Mouse (Mus musculus) bone marrow macrophage, adult 2 months (primary cell): ENCODE results near the gene Mapt. TPM values are rescaled to one million over a fixed set of nuclear protein-coding genes. Genes with fewer than 3 reads are reported as not detected.

Source experiments
- H3K27ac ChIP-seq: 2 replicates; pipeline ENCODE4 v1.5.1; 2012; ENCODE audit warnings: low read depth, low read length; ENCODE audit not compliant: insufficient read depth
- H3K4me1 ChIP-seq: 2 replicates; pipeline ENCODE4 v1.6.1; 2012; ENCODE audit warnings: low read length; ENCODE audit not compliant: control insufficient read depth, insufficient read depth
- H3K4me3 ChIP-seq: 2 replicates; pipeline ENCODE4 v1.5.1; 2012; ENCODE audit warnings: mild to moderate bottlenecking, low read length, moderate library complexity; ENCODE audit not compliant: insufficient read depth
- CTCF ChIP-seq: IDR thresholded peaks from 2 replicates; pipeline ENCODE4 v1.5.1; 2012; ENCODE audit warnings: low read depth, mild to moderate bottlenecking, low read length, moderate library complexity
- POLR2A ChIP-seq: IDR thresholded peaks from 2 replicates; pipeline ENCODE4 v1.6.1; 2012; ENCODE audit warnings: mild to moderate bottlenecking, low read depth, low read length, borderline replicate concordance
- polyA plus RNA-seq: library from polyadenylated mRNA; stranded (reverse); fragments of >200 nt; gene quantifications from 2 replicates; pipeline ENCODE4 v1.2.4, GENCODE M21; 2012; ENCODE audit not compliant: missing spikeins, insufficient read depth, insufficient read length

Gene Mapt
- polyA plus RNA-seq, 1 experiment = not detected

DNA sequence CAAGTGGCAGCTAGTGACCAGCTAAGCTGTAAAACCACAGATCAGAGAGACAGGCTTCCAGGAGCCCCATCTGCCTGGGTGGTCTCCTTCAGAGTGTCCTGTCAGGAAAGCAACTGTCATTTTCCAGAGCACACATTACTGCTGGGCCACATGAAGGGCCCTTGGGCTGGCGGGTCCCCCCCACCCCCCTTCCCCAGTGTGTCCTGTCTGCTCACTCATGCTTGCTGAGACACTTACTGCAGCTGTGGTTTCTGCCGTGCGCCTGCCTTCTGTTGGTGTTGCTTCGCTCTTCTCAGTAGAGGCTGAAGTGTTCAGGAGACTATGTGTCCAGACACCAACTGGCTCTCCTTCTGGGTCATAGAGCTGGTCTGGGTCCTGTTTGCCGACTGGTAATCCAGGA lies 89.3 kb downstream of the Mapt start:
- H3K27ac ChIP-seq = no peak overlapping the region
- TF ChIP-seq CTCF (no peak), POLR2A (no peak)
- H3K4me1 ChIP-seq = peaks cover 21% of the 10 kb centered on the region
- H3K4me3 ChIP-seq = no peak overlapping the region

DNA sequence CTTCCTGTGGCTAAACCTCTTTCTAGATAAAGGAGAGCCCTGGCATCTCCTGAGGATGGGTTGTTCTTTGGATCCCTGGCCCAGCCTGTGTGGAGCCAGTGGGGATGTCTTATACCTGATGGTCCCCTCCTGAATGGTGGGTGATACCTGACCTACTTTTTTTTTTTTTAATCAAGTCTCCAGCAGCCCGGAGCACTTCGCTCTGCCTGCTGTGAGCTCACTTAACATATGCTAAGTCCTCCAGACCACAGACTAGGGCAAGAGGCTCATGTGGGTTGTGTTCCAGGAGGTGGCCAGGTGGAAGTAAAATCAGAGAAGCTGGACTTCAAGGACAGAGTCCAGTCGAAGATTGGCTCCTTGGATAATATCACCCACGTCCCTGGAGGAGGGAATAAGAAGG lies 91.0 kb downstream of the Mapt start:
- Histone ChIP-seq H3K4me3 (no peak overlapping the region), H3K27ac (no peak overlapping the region), H3K4me1 (peaks cover 15% of the 10 kb centered on the region)
- TF ChIP-seq POLR2A = no peak
- TF ChIP-seq CTCF = no peak

GRCm38 (mm10) chr11:104327462-104327861 lies 96.3 kb downstream of the Mapt start:
- Histone ChIP-seq H3K27ac (no peak overlapping the region), H3K4me1 (no peaks in the 10 kb centered on the region), H3K4me3 (no peak overlapping the region)
- TF ChIP-seq POLR2A = no peak
- TF ChIP-seq CTCF = no peak

DNA sequence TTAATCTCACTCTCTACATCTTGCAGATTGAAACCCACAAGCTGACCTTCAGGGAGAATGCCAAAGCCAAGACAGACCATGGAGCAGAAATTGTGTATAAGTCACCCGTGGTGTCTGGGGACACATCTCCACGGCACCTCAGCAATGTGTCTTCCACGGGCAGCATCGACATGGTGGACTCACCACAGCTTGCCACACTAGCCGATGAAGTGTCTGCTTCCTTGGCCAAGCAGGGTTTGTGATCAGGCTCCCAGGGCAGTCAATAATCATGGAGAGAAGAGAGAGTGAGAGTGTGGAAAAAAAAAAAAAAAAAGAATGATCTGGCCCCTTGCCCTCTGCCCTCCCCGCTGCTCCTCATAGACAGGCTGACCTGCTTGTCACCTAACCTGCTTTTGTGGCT lies 96.8 kb downstream of the Mapt start:
- no peak for TF ChIP-seq CTCF
- TF ChIP-seq POLR2A = no peak
- Histone ChIP-seq H3K27ac (no peak overlapping the region), H3K4me1 (no peaks in the 10 kb centered on the region), H3K4me3 (no peak overlapping the region)

GRCm38 (mm10) chr11:104329185-104329926 lies 98.2 kb downstream of the Mapt start:
- Histone ChIP-seq H3K4me1 (no peaks in the 10 kb centered on the region), H3K4me3 (no peak overlapping the region), H3K27ac (no peak overlapping the region)
- no peak for TF ChIP-seq CTCF
- no peak for TF ChIP-seq POLR2A

DNA sequence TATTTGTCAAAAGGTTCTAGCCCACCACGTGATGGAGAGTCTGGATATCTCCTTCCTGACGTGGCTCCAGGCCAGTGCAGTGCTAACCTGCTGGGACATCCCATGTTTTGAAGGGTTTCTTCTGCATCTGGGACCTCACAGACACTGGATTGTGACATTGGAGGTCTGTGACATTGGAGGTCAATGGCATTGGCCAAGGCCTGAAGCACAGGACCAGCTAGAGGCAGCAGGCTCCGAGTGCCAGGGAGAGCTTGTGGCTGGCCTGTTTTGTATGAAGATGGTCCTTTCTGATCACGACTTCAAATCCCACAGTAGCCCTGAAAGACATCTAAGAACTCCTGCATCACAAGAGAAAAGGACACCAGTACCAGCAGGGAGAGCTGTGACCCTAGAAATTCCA lies 99.0 kb downstream of the Mapt start:
- H3K4me3 ChIP-seq = no peak overlapping the region
- H3K27ac ChIP-seq = no peak overlapping the region
- TF ChIP-seq POLR2A = no peak
- TF ChIP-seq CTCF = no peak
- no peaks in the 10 kb centered on the region for H3K4me1 ChIP-seq

DNA sequence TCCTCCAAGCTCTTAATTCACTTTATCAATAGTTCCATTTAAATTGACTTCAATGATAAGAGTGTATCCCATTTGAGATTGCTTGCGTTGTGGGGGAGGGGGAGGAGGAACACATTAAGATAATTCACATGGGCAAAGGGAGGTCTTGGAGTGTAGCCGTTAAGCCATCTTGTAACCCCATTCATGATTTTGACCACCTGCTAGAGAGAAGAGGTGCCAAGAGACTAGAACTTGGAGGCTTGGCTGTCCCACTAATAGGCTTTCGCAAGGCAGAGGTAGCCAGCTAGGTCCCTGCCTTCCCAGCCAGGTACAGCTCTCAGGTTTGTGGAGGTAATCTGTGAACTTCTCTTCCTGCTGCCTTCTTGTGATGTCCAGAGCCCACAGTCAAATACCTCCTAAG lies 100.0 kb downstream of the Mapt start:
- H3K27ac ChIP-seq = no peak overlapping the region
- no peaks in the 10 kb centered on the region for H3K4me1 ChIP-seq
- TF ChIP-seq POLR2A (no peak), CTCF (no peak)
- no peak overlapping the region for H3K4me3 ChIP-seq

- Histone ChIP-seq H3K27ac (no peak overlapping the region), H3K4me3 (no peak overlapping the region), H3K4me1 (no peaks in the 10 kb centered on the region)
- TF ChIP-seq CTCF (no peak), POLR2A (no peak)
Observed at GRCm38 (mm10) chr11:104332105-104332504, 100.9 kb downstream of the Mapt start.

- Histone ChIP-seq H3K4me3 (no peak overlapping the region), H3K27ac (no peak overlapping the region), H3K4me1 (no peaks in the 10 kb centered on the region)
- no peak for TF ChIP-seq CTCF
- TF ChIP-seq POLR2A = no peak
Observed at GRCm38 (mm10) chr11:104334115-104334514, 102.9 kb downstream of the Mapt start.

GRCm38 (mm10) chr11:104334946-104335345 lies 103.8 kb downstream of the Mapt start:
- TF ChIP-seq CTCF (no peak), POLR2A (no peak)
- no peak overlapping the region for H3K4me3 ChIP-seq
- H3K4me1 ChIP-seq = no peaks in the 10 kb centered on the region
- H3K27ac ChIP-seq = no peak overlapping the region

DNA sequence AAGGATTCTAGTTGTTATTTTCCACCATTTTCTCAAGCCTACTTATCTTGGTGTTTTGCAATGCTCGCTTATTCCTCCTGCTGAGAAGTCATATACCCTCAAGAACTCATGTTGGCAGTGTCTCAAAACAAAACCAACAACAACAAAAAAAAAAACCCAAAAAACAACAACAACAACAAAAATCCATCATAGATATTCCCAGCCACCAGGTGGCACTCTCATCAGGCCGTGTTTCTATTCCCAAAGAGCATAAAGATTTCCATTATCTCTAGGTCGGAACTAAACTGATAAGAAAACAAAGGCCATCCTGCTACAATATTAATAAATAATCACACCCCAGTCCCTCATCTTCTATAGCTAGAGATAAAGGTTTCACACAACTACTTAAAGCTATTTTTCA lies 115.7 kb downstream of the Mapt start:
- no peak overlapping the region for H3K27ac ChIP-seq
- H3K4me3 ChIP-seq = no peak overlapping the region
- H3K4me1 ChIP-seq = no peaks in the 10 kb centered on the region
- no peak for TF ChIP-seq CTCF
- TF ChIP-seq POLR2A = no peak
